Mouse (Mus musculus) midbrain, embryonic 12.5 days (tissue): Measurements from ENCODE around the gene H1f0. TPM values are rescaled to one million over a fixed set of nuclear protein-coding genes. Genes with fewer than 3 reads are reported as not detected.
A peak's percentile ranks its signal among the peaks of the same experiment; 100 is the strongest.

ENCODE experiments used
- ATAC-seq: fragments of 200-750 bp; cut with Nextera tagmentation; 2 replicates; pipeline ENCODE4 v1.8.0; 2017; ENCODE audit warnings: low read depth, moderate TSS enrichment, moderate library complexity; ENCODE audit not compliant: low FRiP score
- H3K27ac ChIP-seq: fragments of 300-500 bp; sonication (generic); replicated peaks from 2 replicates; pipeline ENCODE4 v1.5.1; 2016; ENCODE audit warnings: mild to moderate bottlenecking
- H3K27me3 ChIP-seq: fragments of 300-500 bp; sonication (generic); 2 replicates; pipeline ENCODE4 v1.6.1; 2016; ENCODE audit warnings: mild to moderate bottlenecking
- H3K36me3 ChIP-seq: fragments of 300-500 bp; sonication (generic); 2 replicates; pipeline ENCODE4 v1.6.1; 2016
- H3K4me1 ChIP-seq: fragments of 300-500 bp; sonication (generic); 2 replicates; pipeline ENCODE4 v1.6.1; 2016
- H3K4me2 ChIP-seq: fragments of 300-500 bp; sonication (generic); replicated peaks from 2 replicates; pipeline ENCODE4 v1.6.1; 2016; ENCODE audit warnings: mild to moderate bottlenecking, moderate library complexity
- H3K4me3 ChIP-seq: fragments of 300-500 bp; sonication (generic); 2 replicates; pipeline ENCODE4 v1.5.1; 2016; ENCODE audit warnings: mild to moderate bottlenecking
- H3K9ac ChIP-seq: fragments of 300-500 bp; sonication (generic); replicated peaks from 2 replicates; pipeline ENCODE4 v1.6.1; 2016; ENCODE audit warnings: mild to moderate bottlenecking, moderate library complexity
- H3K9me3 ChIP-seq: fragments of 300-500 bp; sonication (generic); 2 replicates; pipeline ENCODE4 v1.6.1; 2016; ENCODE audit warnings: mild to moderate bottlenecking
- WGBS: fragments of 180-500 bp; shearing (Covaris S2); methylation state at CpG from one replicate; pipeline ENCODE4 v1.1.7; 2016; 5-methylcytosine and 5-hydroxymethylcytosine counted together
- polyA plus RNA-seq: library from polyadenylated mRNA; unstranded; fragments of >200 nt; fragmentation: Nextera tagmentation; extraction: Ambion mirVana; gene quantifications from 2 replicates; pipeline ENCODE4 v1.2.1, GENCODE M21; 2016

Gene H1f0
- polyA plus RNA-seq, 1 experiment from 2014 or later, result 575 TPM

- Histone ChIP-seq H3K9me3 (no peaks in the 10 kb centered on the region), H3K36me3 (no peaks in the 10 kb centered on the region), H3K27me3 (peaks cover 60% of the 10 kb centered on the region), H3K4me3 (peak overlapping the region; percentile 49), H3K9ac (peak overlapping the region; percentile 37; the same call in 1 of the 2 replicates), H3K27ac (no peak overlapping the region), H3K4me2 (peak overlapping the region; percentile 72), H3K4me1 (peaks cover 36% of the 10 kb centered on the region)
- 1% methylated on average over 101 of the region's 105 CpGs for WGBS
- ATAC-seq, result no peak
These were observed 14.7 kb downstream of the H1f0 start for GRCm38 (mm10) chr15:79042721-79043491.

GRCm38 (mm10) chr15:79044837-79045236 is 16.6 kb downstream of the H1f0 start:
- no peak overlapping the region for H3K4me3 ChIP-seq
- H3K9me3 ChIP-seq, result no peaks in the 10 kb centered on the region
- WGBS, result 12% methylated on average over 4 of the region's 4 CpGs
- H3K36me3 ChIP-seq, result no peaks in the 10 kb centered on the region
- H3K4me2 ChIP-seq, result no peak overlapping the region
- ATAC-seq, result peak; percentile 69
- H3K27ac ChIP-seq, result 0 out of 2 replicates have a peak overlapping the region, but pooled peaks have one; percentile 39
- peaks cover 54% of the 10 kb centered on the region for H3K27me3 ChIP-seq
- no peak overlapping the region for H3K9ac ChIP-seq
- peaks cover 28% of the 10 kb centered on the region for H3K4me1 ChIP-seq

DNA sequence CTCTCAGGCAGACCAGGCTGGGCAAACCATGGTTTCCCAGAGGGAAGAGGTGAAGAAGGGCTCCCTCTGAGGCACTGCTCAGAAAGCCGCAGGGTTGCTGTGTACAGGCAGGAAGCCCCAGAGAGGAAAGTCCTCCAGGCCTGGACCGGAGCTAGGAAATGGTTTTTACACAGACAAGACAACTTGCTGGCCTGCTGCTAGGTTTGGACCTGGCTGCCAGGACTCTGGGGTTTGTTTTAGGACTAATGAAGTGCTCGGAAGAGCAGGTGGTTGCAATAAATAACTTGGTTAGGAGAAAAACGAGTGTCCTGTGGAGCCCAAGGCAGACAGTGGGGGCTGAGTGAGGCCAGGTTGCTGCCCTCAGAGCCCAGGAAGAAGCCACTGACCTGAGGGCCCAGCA is 19.9 kb downstream of the H1f0 start:
- Histone ChIP-seq H3K27me3 (peaks cover 21% of the 10 kb centered on the region), H3K36me3 (peaks cover 11% of the 10 kb centered on the region), H3K27ac (no peak overlapping the region), H3K4me2 (no peak overlapping the region), H3K4me1 (peaks cover 19% of the 10 kb centered on the region), H3K9me3 (no peaks in the 10 kb centered on the region), H3K4me3 (no peak overlapping the region), H3K9ac (no peak overlapping the region)
- 74% methylated on average over 4 of the region's 4 CpGs for WGBS
- no peak for ATAC-seq

GRCm38 (mm10) chr15:79050160-79050845 is 22.1 kb downstream of the H1f0 start:
- Histone ChIP-seq H3K27ac (no peak overlapping the region), H3K36me3 (peaks cover 32% of the 10 kb centered on the region), H3K4me3 (no peak overlapping the region), H3K9me3 (no peaks in the 10 kb centered on the region), H3K27me3 (0 out of 2 replicates have a peak, but pooled peaks cover 4% of the 10 kb centered on the region), H3K4me2 (no peak overlapping the region), H3K9ac (no peak overlapping the region), H3K4me1 (peaks cover 12% of the 10 kb centered on the region)
- WGBS, result 66% methylated on average over 9 of the region's 9 CpGs
- 0 out of 2 replicates have a peak, but pooled peaks have one; percentile 41 for ATAC-seq

DNA sequence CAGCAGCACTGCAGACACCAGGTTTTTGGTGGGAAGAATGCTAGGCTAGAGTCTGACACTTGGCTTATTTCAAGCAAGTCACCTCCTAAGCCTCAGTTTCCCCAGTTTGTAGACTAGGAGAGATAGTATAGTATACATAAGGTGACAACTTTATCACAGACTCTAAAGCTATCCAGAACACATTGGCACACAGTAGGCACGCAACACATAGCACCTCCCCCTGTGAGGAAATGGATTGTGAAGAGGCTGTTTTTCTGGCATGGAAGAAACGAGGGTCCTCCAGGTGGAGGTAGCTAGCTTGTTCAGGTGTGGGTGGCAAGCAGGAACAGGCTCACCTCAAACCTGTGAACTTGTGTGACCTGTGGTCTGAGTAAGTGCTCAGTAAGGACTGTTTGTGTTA is 22.7 kb downstream of the H1f0 start:
- peaks cover 8% of the 10 kb centered on the region for H3K4me1 ChIP-seq
- H3K36me3 ChIP-seq, result peaks cover 39% of the 10 kb centered on the region
- H3K27ac ChIP-seq, result no peak overlapping the region
- H3K4me3 ChIP-seq, result no peak overlapping the region
- ATAC-seq, result no peak
- WGBS, result 81% methylated on average over 2 of the region's 2 CpGs
- H3K9me3 ChIP-seq, result no peaks in the 10 kb centered on the region
- no peaks in the 10 kb centered on the region for H3K27me3 ChIP-seq
- no peak overlapping the region for H3K9ac ChIP-seq
- H3K4me2 ChIP-seq, result no peak overlapping the region

- H3K9me3 ChIP-seq, result no peaks in the 10 kb centered on the region
- H3K27me3 ChIP-seq, result no peaks in the 10 kb centered on the region
- peaks cover 8% of the 10 kb centered on the region for H3K4me1 ChIP-seq
- no peak overlapping the region for H3K9ac ChIP-seq
- no peak for ATAC-seq
- 79% methylated on average over 13 of the region's 13 CpGs for WGBS
- H3K4me2 ChIP-seq, result no peak overlapping the region
- H3K4me3 ChIP-seq, result no peak overlapping the region
- no peak overlapping the region for H3K27ac ChIP-seq
- peaks cover 46% of the 10 kb centered on the region for H3K36me3 ChIP-seq
These were observed 23.5 kb downstream of the H1f0 start for GRCm38 (mm10) chr15:79051461-79052360.

DNA sequence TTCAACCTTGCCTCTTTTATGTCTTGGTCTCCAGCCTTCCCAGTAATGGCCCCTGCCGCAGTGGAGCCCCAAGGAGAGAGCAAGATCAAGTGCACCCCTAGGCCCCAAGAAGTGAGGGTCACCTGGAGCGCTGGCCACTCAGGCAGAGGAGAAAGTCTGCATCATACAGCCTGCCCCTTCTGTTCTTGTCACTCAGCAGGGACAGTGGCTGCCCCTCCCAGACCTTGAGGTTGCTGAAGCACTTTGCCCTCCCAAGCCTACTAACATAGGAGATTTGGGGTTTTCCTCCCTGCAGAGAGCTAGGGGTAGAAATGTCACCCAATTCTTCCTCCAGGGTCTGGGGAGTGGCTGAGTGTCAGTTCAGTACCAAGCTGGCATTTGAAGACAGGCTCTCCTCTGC is 24.1 kb downstream of the H1f0 start:
- H3K27ac ChIP-seq, result no peak overlapping the region
- H3K4me2 ChIP-seq, result no peak overlapping the region
- WGBS, result 66% methylated on average over 2 of the region's 2 CpGs
- peaks cover 53% of the 10 kb centered on the region for H3K36me3 ChIP-seq
- peaks cover 8% of the 10 kb centered on the region for H3K4me1 ChIP-seq
- no peaks in the 10 kb centered on the region for H3K9me3 ChIP-seq
- no peaks in the 10 kb centered on the region for H3K27me3 ChIP-seq
- ATAC-seq, result no peak
- H3K4me3 ChIP-seq, result no peak overlapping the region
- no peak overlapping the region for H3K9ac ChIP-seq

GRCm38 (mm10) chr15:79056601-79057000 is 28.4 kb downstream of the H1f0 start:
- Histone ChIP-seq H3K36me3 (peaks cover 90% of the 10 kb centered on the region), H3K9me3 (no peaks in the 10 kb centered on the region), H3K27me3 (no peaks in the 10 kb centered on the region), H3K4me3 (no peak overlapping the region), H3K4me2 (no peak overlapping the region), H3K27ac (no peak overlapping the region), H3K4me1 (peaks cover 6% of the 10 kb centered on the region), H3K9ac (no peak overlapping the region)
- ATAC-seq, result no peak
- 90% methylated on average over 7 of the region's 7 CpGs for WGBS

GRCm38 (mm10) chr15:79057850-79058249 is 29.6 kb downstream of the H1f0 start:
- Histone ChIP-seq H3K9me3 (no peaks in the 10 kb centered on the region), H3K36me3 (peaks cover 83% of the 10 kb centered on the region)
- no peak for ATAC-seq

DNA sequence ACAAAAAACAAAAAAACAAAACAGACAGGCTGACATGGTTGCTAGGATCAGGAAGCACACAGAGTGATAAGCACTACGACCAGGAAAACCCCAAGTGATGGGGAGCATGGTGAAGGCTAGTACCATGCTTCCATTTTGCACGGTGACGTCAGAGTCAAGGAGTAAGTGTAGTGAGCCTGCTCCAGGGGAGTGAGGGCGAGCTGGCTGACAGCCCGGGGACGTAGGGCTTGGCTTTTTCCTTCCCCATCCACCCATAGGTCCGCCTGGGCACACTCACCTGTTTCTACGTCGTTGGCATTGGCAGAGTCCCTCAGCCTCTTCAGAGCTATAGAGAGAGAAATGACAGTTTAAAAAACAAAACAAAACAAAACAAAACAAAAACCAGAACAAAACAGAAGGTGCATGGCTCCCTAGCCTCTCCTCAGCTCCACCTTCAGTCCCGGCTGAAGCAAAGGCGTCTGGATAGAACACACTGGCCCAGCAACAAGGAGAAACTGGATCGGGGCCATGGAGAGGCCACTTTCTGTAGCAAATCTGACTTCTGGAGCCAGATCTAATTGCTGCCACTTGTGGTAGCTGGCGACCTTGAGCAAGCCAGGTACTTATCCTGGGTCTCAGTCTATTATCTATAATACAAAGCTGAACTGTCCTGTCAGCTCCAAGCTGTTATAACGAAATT is 32.8 kb downstream of the H1f0 start:
- Histone ChIP-seq H3K9ac (no peak overlapping the region), H3K27me3 (no peaks in the 10 kb centered on the region), H3K4me2 (0 out of 2 replicates have a peak overlapping the region, but pooled peaks have one; percentile 4), H3K4me1 (peaks cover 16% of the 10 kb centered on the region), H3K9me3 (no peaks in the 10 kb centered on the region), H3K4me3 (no peak overlapping the region), H3K27ac (no peak overlapping the region), H3K36me3 (peaks cover 51% of the 10 kb centered on the region)
- ATAC-seq, result no peak
- WGBS, result 85% methylated on average over 14 of the region's 14 CpGs

More at GRCm38 (mm10) chr15:79057850-79058249, 29.6 kb downstream of the H1f0 start:
- no peak overlapping the region for H3K4me2 ChIP-seq
- H3K4me3 ChIP-seq, result no peak overlapping the region
- no peaks in the 10 kb centered on the region for H3K27me3 ChIP-seq
- H3K4me1 ChIP-seq, result peaks cover 11% of the 10 kb centered on the region
- H3K9ac ChIP-seq, result no peak overlapping the region
- no peak overlapping the region for H3K27ac ChIP-seq
- WGBS, result 93% methylated on average over 6 of the region's 6 CpGs
